Mouse (Mus musculus): Measurements from ENCODE around the gene Ppp1r1b. TPM values are rescaled to one million over a fixed set of nuclear protein-coding genes. Genes with fewer than 3 reads are reported as not detected.
"Not testable (repeated sequence)": the region's sequence is repeated elsewhere in the genome, so short reads cannot be mapped to it uniquely, and the experiment has no call there.

The Ppp1r1b gene
- total RNA-seq, 1 experiment from 2014 or later: not detected

- no peak for ATAC-seq (ENCODE audit: extremely low read depth, insufficient number of reproducible peaks, low FRiP score, poor library complexity, severe bottlenecking)
These were observed 16.2 kb downstream of the Ppp1r1b start for GRCm38 (mm10) chr11:98364410-98364809.

- ATAC-seq (ENCODE audit: extremely low read depth, insufficient number of reproducible peaks, low FRiP score, poor library complexity, severe bottlenecking): peak; percentile 41
These were observed 18.1 kb downstream of the Ppp1r1b start for GRCm38 (mm10) chr11:98366290-98366689.

GRCm38 (mm10) chr11:98367171-98367862 is 19.1 kb downstream of the Ppp1r1b start:
- ATAC-seq (ENCODE audit: extremely low read depth, insufficient number of reproducible peaks, low FRiP score, poor library complexity, severe bottlenecking): no peak

- no peak for ATAC-seq (ENCODE audit: extremely low read depth, insufficient number of reproducible peaks, low FRiP score, poor library complexity, severe bottlenecking)
These were observed 19.6 kb downstream of the Ppp1r1b start for GRCm38 (mm10) chr11:98367863-98368186.

- no peak for ATAC-seq (ENCODE audit: extremely low read depth, insufficient number of reproducible peaks, low FRiP score, poor library complexity, severe bottlenecking)
These were observed 21.1 kb downstream of the Ppp1r1b start for GRCm38 (mm10) chr11:98369337-98369736.

- no peak for ATAC-seq (ENCODE audit: extremely low read depth, insufficient number of reproducible peaks, low FRiP score, poor library complexity, severe bottlenecking)
These were observed 22.4 kb downstream of the Ppp1r1b start for GRCm38 (mm10) chr11:98370588-98370987.

- no peak for ATAC-seq (ENCODE audit: extremely low read depth, insufficient number of reproducible peaks, low FRiP score, poor library complexity, severe bottlenecking)
These were observed 23.5 kb downstream of the Ppp1r1b start for GRCm38 (mm10) chr11:98371556-98372240.

GRCm38 (mm10) chr11:98372406-98372805 is 24.2 kb downstream of the Ppp1r1b start:
- ATAC-seq (ENCODE audit: extremely low read depth, insufficient number of reproducible peaks, low FRiP score, poor library complexity, severe bottlenecking): peak; percentile 50; the same call in 1 of the 2 replicates

- no peak for ATAC-seq (ENCODE audit: extremely low read depth, insufficient number of reproducible peaks, low FRiP score, poor library complexity, severe bottlenecking)
These were observed 25.0 kb downstream of the Ppp1r1b start for GRCm38 (mm10) chr11:98373244-98373643.

GRCm38 (mm10) chr11:98374266-98374665 is 26.1 kb downstream of the Ppp1r1b start:
- no peak for ATAC-seq (ENCODE audit: extremely low read depth, insufficient number of reproducible peaks, low FRiP score, poor library complexity, severe bottlenecking)

GRCm38 (mm10) chr11:98376756-98377155 is 28.6 kb downstream of the Ppp1r1b start:
- no peak for ATAC-seq (ENCODE audit: extremely low read depth, insufficient number of reproducible peaks, low FRiP score, poor library complexity, severe bottlenecking)

GRCm38 (mm10) chr11:98377787-98378186 is 29.6 kb downstream of the Ppp1r1b start:
- no peak for ATAC-seq (ENCODE audit: extremely low read depth, insufficient number of reproducible peaks, low FRiP score, poor library complexity, severe bottlenecking)

- no peak for ATAC-seq (ENCODE audit: extremely low read depth, insufficient number of reproducible peaks, low FRiP score, poor library complexity, severe bottlenecking)
These were observed 31.2 kb downstream of the Ppp1r1b start for GRCm38 (mm10) chr11:98379379-98379778.

- no peak for ATAC-seq (ENCODE audit: extremely low read depth, insufficient number of reproducible peaks, low FRiP score, poor library complexity, severe bottlenecking)
These were observed 31.9 kb downstream of the Ppp1r1b start for GRCm38 (mm10) chr11:98380106-98380505.

- ATAC-seq (ENCODE audit: extremely low read depth, insufficient number of reproducible peaks, low FRiP score, poor library complexity, severe bottlenecking): no peak
These were observed 33.4 kb downstream of the Ppp1r1b start for GRCm38 (mm10) chr11:98381651-98382050.

- ATAC-seq (ENCODE audit: extremely low read depth, insufficient number of reproducible peaks, low FRiP score, poor library complexity, severe bottlenecking): not testable (repeated sequence)
These were observed 34.2 kb downstream of the Ppp1r1b start for GRCm38 (mm10) chr11:98382405-98382804.

GRCm38 (mm10) chr11:98383261-98384030 is 35.2 kb downstream of the Ppp1r1b start, which contains the start of gene Tcap:
TSS of gene Tcap (plus strand) at chr11:98383811.
- ATAC-seq (ENCODE audit: extremely low read depth, insufficient number of reproducible peaks, low FRiP score, poor library complexity, severe bottlenecking): no peak

- ATAC-seq (ENCODE audit: extremely low read depth, insufficient number of reproducible peaks, low FRiP score, poor library complexity, severe bottlenecking): no peak
These were observed 36.0 kb downstream of the Ppp1r1b start for GRCm38 (mm10) chr11:98384216-98384615.

GRCm38 (mm10) chr11:98384721-98385637 is 36.8 kb downstream of the Ppp1r1b start:
- ATAC-seq (ENCODE audit: extremely low read depth, insufficient number of reproducible peaks, low FRiP score, poor library complexity, severe bottlenecking): no peak
